Mouse (Mus musculus) inflammation-experienced regulatory T-cells, adult 6 months (primary cell): ENCODE results near the gene Myo18a. TPM values are rescaled to one million over a fixed set of nuclear protein-coding genes. Genes with fewer than 3 reads are reported as not detected.

Experiments used
- ATAC-seq: one replicate; pipeline ENCODE4 v1.8.0; 2017
- polyA plus RNA-seq, 3 experiments: library from polyadenylated mRNA; unstranded; fragments of 100-300 nt; shearing (Covaris generic); gene quantifications; one replicate each; pipeline ENCODE4 v1.2.1; 2017

Gene Myo18a
- polyA plus RNA-seq, 3 experiments from 2014 or later = 23.8 to 27.3 (median 25.1) TPM

- no peak for ATAC-seq
Measured at GRCm38 (mm10) chr11:77901366-77901765, 138.3 kb downstream of the Myo18a start.

GRCm38 (mm10) chr11:77901775-77902355 is 138.8 kb downstream of the Myo18a start:
- no peak for ATAC-seq

GRCm38 (mm10) chr11:77903761-77904160 is 140.7 kb downstream of the Myo18a start:
- ATAC-seq = no peak

GRCm38 (mm10) chr11:77904707-77905106 is 141.7 kb downstream of the Myo18a start:
- no peak for ATAC-seq

- no peak for ATAC-seq
Measured at GRCm38 (mm10) chr11:77906097-77906687, 143.1 kb downstream of the Myo18a start.

- no peak for ATAC-seq
Measured at GRCm38 (mm10) chr11:77906747-77907174, 143.7 kb downstream of the Myo18a start.

GRCm38 (mm10) chr11:77908468-77908867 is 145.4 kb downstream of the Myo18a start:
- no peak for ATAC-seq

- no peak for ATAC-seq
Measured at GRCm38 (mm10) chr11:77909376-77909775, 146.3 kb downstream of the Myo18a start.

GRCm38 (mm10) chr11:77909776-77910175 is 146.7 kb downstream of the Myo18a start:
- no peak for ATAC-seq

- ATAC-seq = no peak
Measured at GRCm38 (mm10) chr11:77913505-77913904, 150.5 kb downstream of the Myo18a start.

- no peak for ATAC-seq
Measured at GRCm38 (mm10) chr11:77914598-77915260, 151.7 kb downstream of the Myo18a start.

Other genes starting within 250 kb of the Myo18a start
- gene Abhd15, start 248.1 kb upstream of the Myo18a start, polyA plus RNA-seq = 1 to 10 TPM in 2 of 3 experiments, under 1 TPM in 1; 0.88 to 3.8 (median 3.5) TPM
- gene Trp53i13, start 247.3 kb upstream of the Myo18a start, polyA plus RNA-seq = 10 to 100 TPM in 1 of 3 experiments, 1 to 10 TPM in 2; 8.5 to 14.3 (median 8.7) TPM
- 1 to 10 TPM in 1 of 3 experiments, under 1 TPM in 2; 0.33 to 1.6 (median 0.74) TPM for gene Gm10392, start 244.0 kb upstream of the Myo18a start, polyA plus RNA-seq
- 10 to 100 TPM; 14.8 to 21.5 (median 19.8) TPM for gene Taok1, start 155.4 kb upstream of the Myo18a start, polyA plus RNA-seq
- gene Nufip2, start 77.1 kb upstream of the Myo18a start, polyA plus RNA-seq = 10 to 100 TPM; 15.6 to 23.4 (median 16.5) TPM
- gene Cryba1, start 38.0 kb upstream of the Myo18a start, polyA plus RNA-seq = under 1 TPM in 2 of 3 experiments, not detected in 1; 0.38 to 0.40 TPM
- under 1 TPM in 2 of 3 experiments, not detected in 1; 0.15 to 0.58 TPM for gene Gm10277, start 24.5 kb downstream of the Myo18a start, polyA plus RNA-seq
- 1 to 10 TPM in 1 of 3 experiments, under 1 TPM in 2; 0.43 to 2.7 (median 0.56) TPM for gene Pipox, start 130.8 kb downstream of the Myo18a start, polyA plus RNA-seq
- under 1 TPM in 1 of 3 experiments, not detected in 2; 0.24 TPM for gene Sez6, start 167.6 kb downstream of the Myo18a start, polyA plus RNA-seq
- gene Phf12, start 219.5 kb downstream of the Myo18a start, polyA plus RNA-seq = 10 to 100 TPM; 21.4 to 37.6 (median 35.3) TPM